Mouse (Mus musculus) forebrain, embryonic 11.5 days (tissue): ENCODE results near the gene Card11. TPM values are rescaled to one million over a fixed set of nuclear protein-coding genes. Genes with fewer than 3 reads are reported as not detected.

Experiments used
- ATAC-seq: fragments of 200-750 bp; cut with Nextera tagmentation; replicated peaks from 2 replicates; pipeline ENCODE4 v1.8.0; 2017; ENCODE audit warnings: moderate TSS enrichment; ENCODE audit not compliant: low FRiP score
- DNase-seq: peaks from one replicate; pipeline ENCODE4 v3.0.0-alpha.2; 2017; ENCODE audit warnings: low spot score
- H3K27ac ChIP-seq: fragments of 300-500 bp; sonication (generic); 2 replicates; pipeline ENCODE4 v1.5.1; 2014; ENCODE audit warnings: low read depth, low read length
- H3K27me3 ChIP-seq: fragments of 300-500 bp; sonication (generic); 2 replicates; pipeline ENCODE4 v1.6.1; 2014; ENCODE audit warnings: mild to moderate bottlenecking, low read length, mixed read lengths; ENCODE audit not compliant: control insufficient read depth, insufficient read depth
- H3K36me3 ChIP-seq: fragments of 300-500 bp; sonication (generic); 2 replicates; pipeline ENCODE4 v1.6.1; 2014; ENCODE audit warnings: mild to moderate bottlenecking, low read length, moderate library complexity, mixed read lengths; ENCODE audit not compliant: control insufficient read depth, insufficient read depth
- H3K4me1 ChIP-seq: fragments of 300-500 bp; sonication (generic); replicated peaks from 2 replicates; pipeline ENCODE4 v1.6.1; 2014; ENCODE audit warnings: low read length, mixed read lengths; ENCODE audit not compliant: control insufficient read depth, insufficient read depth
- H3K4me2 ChIP-seq: fragments of 300-500 bp; sonication (generic); 2 replicates; pipeline ENCODE4 v1.6.1; 2014; ENCODE audit warnings: low read depth, mild to moderate bottlenecking, low read length, moderate library complexity, mixed read lengths; ENCODE audit not compliant: severe bottlenecking
- H3K4me3 ChIP-seq: fragments of 300-500 bp; sonication (generic); 2 replicates; pipeline ENCODE4 v1.5.1; 2014; ENCODE audit warnings: low read depth, low read length
- H3K9ac ChIP-seq: fragments of 300-500 bp; sonication (generic); 2 replicates; pipeline ENCODE4 v1.6.1; 2014; ENCODE audit warnings: low read length
- H3K9me3 ChIP-seq: fragments of 300-500 bp; sonication (generic); 2 replicates; pipeline ENCODE4 v1.6.1; 2016; ENCODE audit warnings: low read length, mixed read lengths; ENCODE audit not compliant: control insufficient read depth
- WGBS: fragments of 180-500 bp; shearing (Covaris S2); extraction: QIAGEN DNeasy Blood & Tissue Kit; methylation state at CpG from one replicate; pipeline ENCODE4 v1.1.7; 2014; 5-methylcytosine and 5-hydroxymethylcytosine counted together
- polyA plus RNA-seq: library from polyadenylated mRNA; unstranded; fragments of >200 nt; fragmentation: Nextera tagmentation; extraction: Ambion mirVana; gene quantifications from 2 replicates; pipeline ENCODE4 v1.2.1, GENCODE M21; 2014

The Card11 gene
- polyA plus RNA-seq, 1 experiment from 2014 or later = not detected

- Histone ChIP-seq H3K4me2 (no peak overlapping the region), H3K4me3 (no peak overlapping the region), H3K9ac (no peak overlapping the region), H3K27ac (no peak overlapping the region), H3K9me3 (no peaks in the 10 kb centered on the region), H3K4me1 (no peaks in the 10 kb centered on the region; the same call in 1 of the 2 replicates), H3K36me3 (no peaks in the 10 kb centered on the region), H3K27me3 (0 out of 2 replicates have a peak, but pooled peaks cover 2% of the 10 kb centered on the region)
- ATAC-seq (peak; percentile 72), DNase-seq (peak; percentile 75)
- whole genome bisulfite sequencing = 43% methylated on average over 14 of the region's 14 CpGs
Observed at GRCm38 (mm10) chr5:140940923-140941491, 59.4 kb downstream of the Card11 start.

- ATAC-seq (no peak), DNase-seq (no peak)
- H3K9me3 ChIP-seq = no peaks in the 10 kb centered on the region
- no peaks in the 10 kb centered on the region; the same call in 1 of the 2 replicates for H3K4me1 ChIP-seq
- no peaks in the 10 kb centered on the region for H3K36me3 ChIP-seq
- H3K4me2 ChIP-seq = no peak overlapping the region
- WGBS = 65% methylated on average over 5 of the region's 5 CpGs
- no peak overlapping the region for H3K27ac ChIP-seq
- 0 out of 2 replicates have a peak, but pooled peaks cover 2% of the 10 kb centered on the region for H3K27me3 ChIP-seq
- no peak overlapping the region for H3K9ac ChIP-seq
- no peak overlapping the region for H3K4me3 ChIP-seq
Observed at GRCm38 (mm10) chr5:140940257-140940922, 60.0 kb downstream of the Card11 start.

- WGBS = 83% methylated on average over 7 of the region's 7 CpGs
- H3K27ac ChIP-seq = no peak overlapping the region
- H3K36me3 ChIP-seq = no peaks in the 10 kb centered on the region
- no peak overlapping the region for H3K4me3 ChIP-seq
- no peak overlapping the region for H3K9ac ChIP-seq
- no peaks in the 10 kb centered on the region; the same call in 1 of the 2 replicates for H3K4me1 ChIP-seq
- H3K4me2 ChIP-seq = no peak overlapping the region
- DNase-seq (no peak), ATAC-seq (no peak)
- H3K27me3 ChIP-seq = no peaks in the 10 kb centered on the region
- H3K9me3 ChIP-seq = no peaks in the 10 kb centered on the region
Observed at GRCm38 (mm10) chr5:140936816-140937215, 63.6 kb downstream of the Card11 start.

- H3K27ac ChIP-seq = no peak overlapping the region
- no peak for ATAC-seq
- no peak overlapping the region for H3K4me2 ChIP-seq
- no peak for DNase-seq
- WGBS = 94% methylated on average over 3 of the region's 3 CpGs
- no peak overlapping the region for H3K9ac ChIP-seq
- H3K4me1 ChIP-seq = no peaks in the 10 kb centered on the region; the same call in 1 of the 2 replicates
- H3K27me3 ChIP-seq = no peaks in the 10 kb centered on the region
- no peaks in the 10 kb centered on the region for H3K36me3 ChIP-seq
- no peak overlapping the region for H3K4me3 ChIP-seq
- H3K9me3 ChIP-seq = no peaks in the 10 kb centered on the region
Observed at GRCm38 (mm10) chr5:140935848-140936247, 64.5 kb downstream of the Card11 start.

- WGBS = 85% methylated on average over 9 of the region's 9 CpGs
- ATAC-seq = no peak
Observed at GRCm38 (mm10) chr5:140934639-140935315, 65.6 kb downstream of the Card11 start.

GRCm38 (mm10) chr5:140931523-140932229 lies 68.7 kb downstream of the Card11 start:
- 75% methylated on average over 5 of the region's 5 CpGs for WGBS
- H3K4me3 ChIP-seq = no peak overlapping the region
- no peak overlapping the region for H3K27ac ChIP-seq
- DNase-seq (no peak), ATAC-seq (no peak)
- no peak overlapping the region for H3K9ac ChIP-seq
- H3K36me3 ChIP-seq = no peaks in the 10 kb centered on the region
- no peaks in the 10 kb centered on the region for H3K4me1 ChIP-seq
- no peaks in the 10 kb centered on the region for H3K9me3 ChIP-seq
- H3K27me3 ChIP-seq = no peaks in the 10 kb centered on the region
- H3K4me2 ChIP-seq = no peak overlapping the region

More at GRCm38 (mm10) chr5:140934639-140935315, 65.6 kb downstream of the Card11 start:
- Histone ChIP-seq H3K4me2 (no peak overlapping the region), H3K27ac (no peak overlapping the region), H3K9ac (no peak overlapping the region), H3K4me1 (no peaks in the 10 kb centered on the region), H3K4me3 (no peak overlapping the region), H3K9me3 (no peaks in the 10 kb centered on the region), H3K27me3 (no peaks in the 10 kb centered on the region), H3K36me3 (no peaks in the 10 kb centered on the region)
- DNase-seq = no peak

- no peaks in the 10 kb centered on the region for H3K27me3 ChIP-seq
- no peak overlapping the region for H3K27ac ChIP-seq
- no peaks in the 10 kb centered on the region for H3K36me3 ChIP-seq
- 91% methylated on average over 1 of the region's 1 CpGs for WGBS
- no peak for ATAC-seq
- H3K4me2 ChIP-seq = no peak overlapping the region
- H3K9me3 ChIP-seq = peaks cover 4% of the 10 kb centered on the region; the same call in 1 of the 2 replicates
- no peak overlapping the region for H3K9ac ChIP-seq
- no peak overlapping the region for H3K4me3 ChIP-seq
- DNase-seq = no peak
- H3K4me1 ChIP-seq = no peaks in the 10 kb centered on the region
Observed at GRCm38 (mm10) chr5:140918519-140918918, 81.9 kb downstream of the Card11 start.

- no peak overlapping the region for H3K4me3 ChIP-seq
- peaks cover 4% of the 10 kb centered on the region; the same call in 1 of the 2 replicates for H3K9me3 ChIP-seq
- no peak overlapping the region for H3K9ac ChIP-seq
- H3K4me1 ChIP-seq = no peaks in the 10 kb centered on the region
- H3K36me3 ChIP-seq = no peaks in the 10 kb centered on the region
- no peak overlapping the region for H3K4me2 ChIP-seq
- ATAC-seq (no peak), DNase-seq (no peak)
- no peaks in the 10 kb centered on the region for H3K27me3 ChIP-seq
- WGBS = 100% methylated on average over 1 of the region's 1 CpGs
- no peak overlapping the region for H3K27ac ChIP-seq
Observed at GRCm38 (mm10) chr5:140917807-140918206, 82.6 kb downstream of the Card11 start.
